Mouse (Mus musculus) limb, embryonic 10.5 days (tissue): ENCODE data around the gene Elovl2. TPM values are rescaled to one million over a fixed set of nuclear protein-coding genes. Genes with fewer than 3 reads are reported as not detected.

ENCODE experiments used
- DNase-seq: peaks from one replicate; pipeline ENCODE4 v3.0.0-alpha.2; 2017; ENCODE audit warnings: low spot score
- H3K27ac ChIP-seq: fragments of 300-500 bp; sonication (generic); 2 replicates; pipeline ENCODE4 v1.5.1; 2016; ENCODE audit warnings: mild to moderate bottlenecking
- H3K27me3 ChIP-seq: fragments of 300-500 bp; sonication (generic); 2 replicates; pipeline ENCODE4 v1.6.1; 2016; ENCODE audit warnings: low read depth, mild to moderate bottlenecking; ENCODE audit not compliant: poor library complexity, severe bottlenecking
- H3K36me3 ChIP-seq: fragments of 300-500 bp; sonication (generic); 2 replicates; pipeline ENCODE4 v1.6.1; 2016; ENCODE audit warnings: mild to moderate bottlenecking, moderate library complexity
- H3K4me1 ChIP-seq: fragments of 300-500 bp; sonication (generic); 2 replicates; pipeline ENCODE4 v1.6.1; 2016
- H3K4me3 ChIP-seq: fragments of 300-500 bp; sonication (generic); 2 replicates; pipeline ENCODE4 v1.5.1; 2016; ENCODE audit warnings: mild to moderate bottlenecking, moderate library complexity
- H3K9me3 ChIP-seq: fragments of 300-500 bp; sonication (generic); replicated peaks from 2 replicates; pipeline ENCODE4 v1.6.1; 2016; ENCODE audit warnings: mild to moderate bottlenecking
- WGBS: fragments of 180-500 bp; shearing (Covaris S2); methylation state at CpG from one replicate; pipeline ENCODE4 v1.1.7; 2016; 5-methylcytosine and 5-hydroxymethylcytosine counted together
- polyA plus RNA-seq: library from polyadenylated mRNA; unstranded; fragments of >200 nt; fragmentation: Nextera tagmentation; extraction: Ambion mirVana; gene quantifications from 2 replicates; pipeline ENCODE4 v1.2.1, GENCODE M21; 2016

The Elovl2 gene
- polyA plus RNA-seq, 1 experiment from 2014 or later, result 22.9 TPM

GRCm38 (mm10) chr13:41249538-41250317 lies 29.5 kb upstream of the Elovl2 start, which contains the start of gene Smim13:
Smim13 (plus strand) TSS chr13:41249844.
- no peaks in the 10 kb centered on the region for H3K36me3 ChIP-seq
- H3K27ac ChIP-seq, result peak within 1 kb of the TSS; percentile 94
- peaks cover 15% of the 10 kb centered on the region for H3K4me1 ChIP-seq
- peak; percentile 96 for DNase-seq
- H3K9me3 ChIP-seq, result no peaks in the 10 kb centered on the region
- H3K4me3 ChIP-seq, result peak within 1 kb of the TSS; percentile 80
- under 1% methylated on average over 77 of the region's 78 CpGs for WGBS
- H3K27me3 ChIP-seq, result no peaks in the 10 kb centered on the region

GRCm38 (mm10) chr13:41248751-41249520 lies 28.7 kb upstream of the Elovl2 start:
- H3K27me3 ChIP-seq, result no peaks in the 10 kb centered on the region
- DNase-seq, result no peak
- H3K4me1 ChIP-seq, result peaks cover 15% of the 10 kb centered on the region
- no peaks in the 10 kb centered on the region for H3K9me3 ChIP-seq
- 45% methylated on average over 12 of the region's 12 CpGs for whole genome bisulfite sequencing
- peak overlapping the region; percentile 94 for H3K27ac ChIP-seq
- H3K4me3 ChIP-seq, result peak overlapping the region; percentile 80
- H3K36me3 ChIP-seq, result no peaks in the 10 kb centered on the region

- Histone ChIP-seq H3K9me3 (no peaks in the 10 kb centered on the region), H3K36me3 (no peaks in the 10 kb centered on the region), H3K27me3 (peaks cover 5% of the 10 kb centered on the region; the same call in 1 of the 2 replicates), H3K4me3 (no peak overlapping the region), H3K4me1 (peaks cover 6% of the 10 kb centered on the region), H3K27ac (no peak overlapping the region)
- DNase-seq, result no peak
- 63% methylated on average over 6 of the region's 6 CpGs for WGBS
Observed at GRCm38 (mm10) chr13:41244306-41244830, 24.2 kb upstream of the Elovl2 start.

GRCm38 (mm10) chr13:41241557-41241956 lies 21.4 kb upstream of the Elovl2 start:
- 79% methylated on average over 2 of the region's 2 CpGs for WGBS
- Histone ChIP-seq H3K27ac (no peak overlapping the region), H3K4me3 (no peak overlapping the region), H3K27me3 (peaks cover 5% of the 10 kb centered on the region; the same call in 1 of the 2 replicates), H3K9me3 (no peaks in the 10 kb centered on the region), H3K4me1 (no peaks in the 10 kb centered on the region), H3K36me3 (no peaks in the 10 kb centered on the region)
- no peak for DNase-seq

GRCm38 (mm10) chr13:41238805-41239130 lies 18.6 kb upstream of the Elovl2 start:
- 20% methylated on average over 5 of the region's 5 CpGs for WGBS
- Histone ChIP-seq H3K27ac (no peak overlapping the region), H3K4me3 (no peak overlapping the region), H3K36me3 (no peaks in the 10 kb centered on the region), H3K9me3 (no peaks in the 10 kb centered on the region), H3K27me3 (peaks cover 5% of the 10 kb centered on the region; the same call in 1 of the 2 replicates), H3K4me1 (no peaks in the 10 kb centered on the region)
- DNase-seq, result no peak

GRCm38 (mm10) chr13:41238035-41238804 lies 18.0 kb upstream of the Elovl2 start:
- Histone ChIP-seq H3K4me3 (no peak overlapping the region), H3K27ac (no peak overlapping the region), H3K36me3 (no peaks in the 10 kb centered on the region), H3K4me1 (no peaks in the 10 kb centered on the region), H3K9me3 (no peaks in the 10 kb centered on the region), H3K27me3 (peaks cover 5% of the 10 kb centered on the region; the same call in 1 of the 2 replicates)
- DNase-seq, result no peak
- 79% methylated on average over 10 of the region's 10 CpGs for WGBS

GRCm38 (mm10) chr13:41235845-41236741 lies 15.9 kb upstream of the Elovl2 start:
- no peak for DNase-seq
- Histone ChIP-seq H3K27ac (no peak overlapping the region), H3K27me3 (peaks cover 5% of the 10 kb centered on the region; the same call in 1 of the 2 replicates), H3K36me3 (no peaks in the 10 kb centered on the region), H3K4me1 (no peaks in the 10 kb centered on the region), H3K9me3 (no peaks in the 10 kb centered on the region), H3K4me3 (no peak overlapping the region)
- WGBS, result 84% methylated on average over 13 of the region's 13 CpGs

- Histone ChIP-seq H3K4me3 (no peak overlapping the region), H3K27ac (no peak overlapping the region), H3K4me1 (no peaks in the 10 kb centered on the region), H3K27me3 (peaks cover 4% of the 10 kb centered on the region; the same call in 1 of the 2 replicates), H3K9me3 (no peaks in the 10 kb centered on the region), H3K36me3 (no peaks in the 10 kb centered on the region)
- WGBS, result 92% methylated on average over 6 of the region's 6 CpGs
- no peak for DNase-seq
Observed at GRCm38 (mm10) chr13:41235181-41235580, 15.0 kb upstream of the Elovl2 start.

- Histone ChIP-seq H3K4me3 (no peak overlapping the region), H3K27ac (no peak overlapping the region), H3K27me3 (no peaks in the 10 kb centered on the region), H3K9me3 (no peaks in the 10 kb centered on the region), H3K4me1 (no peaks in the 10 kb centered on the region), H3K36me3 (no peaks in the 10 kb centered on the region)
- WGBS, result 89% methylated on average over 7 of the region's 7 CpGs
- DNase-seq, result no peak
Observed at GRCm38 (mm10) chr13:41233241-41233640, 13.0 kb upstream of the Elovl2 start.

GRCm38 (mm10) chr13:41232209-41232608 lies 12.0 kb upstream of the Elovl2 start:
- Histone ChIP-seq H3K4me3 (no peak overlapping the region), H3K9me3 (no peaks in the 10 kb centered on the region), H3K27me3 (no peaks in the 10 kb centered on the region), H3K4me1 (no peaks in the 10 kb centered on the region), H3K36me3 (no peaks in the 10 kb centered on the region), H3K27ac (no peak overlapping the region)
- DNase-seq, result no peak
- WGBS, result 95% methylated on average over 15 of the region's 15 CpGs

GRCm38 (mm10) chr13:41231389-41231983 lies 11.3 kb upstream of the Elovl2 start:
- Histone ChIP-seq H3K4me3 (no peak overlapping the region), H3K36me3 (no peaks in the 10 kb centered on the region), H3K4me1 (no peaks in the 10 kb centered on the region), H3K27me3 (no peaks in the 10 kb centered on the region), H3K27ac (no peak overlapping the region), H3K9me3 (no peaks in the 10 kb centered on the region)
- no peak for DNase-seq
- 92% methylated on average over 12 of the region's 12 CpGs for WGBS
